Mouse (Mus musculus) embryonic fibroblast, embryonic 13.5 days (primary cell): ENCODE results near the gene Pgs1. TPM values are rescaled to one million over a fixed set of nuclear protein-coding genes. Genes with fewer than 3 reads are reported as not detected.

ENCODE experiments used
- H3K27ac ChIP-seq: 2 replicates; pipeline ENCODE4 v1.5.1; 2012; ENCODE audit warnings: low read length, control low read depth, inconsistent platforms; ENCODE audit not compliant: insufficient read depth
- H3K4me1 ChIP-seq: 2 replicates; pipeline ENCODE4 v1.6.1; 2011; ENCODE audit warnings: low read length; ENCODE audit not compliant: control insufficient read depth, insufficient read depth
- H3K4me3 ChIP-seq: 2 replicates; pipeline ENCODE4 v1.5.1; 2011; ENCODE audit warnings: mild to moderate bottlenecking, control low read depth, low read length; ENCODE audit not compliant: insufficient read depth
- CTCF ChIP-seq: IDR thresholded peaks from 2 replicates; pipeline ENCODE4 v1.5.1; 2011; ENCODE audit warnings: mild to moderate bottlenecking, control low read depth, low read length, moderate library complexity, borderline replicate concordance; ENCODE audit not compliant: insufficient read depth
- POLR2A ChIP-seq: IDR thresholded peaks from 2 replicates; pipeline ENCODE4 v1.6.1; 2011; ENCODE audit warnings: low read depth, mild to moderate bottlenecking, control low read depth, low read length, moderate library complexity
- polyA plus RNA-seq: library from polyadenylated mRNA; stranded (reverse); fragments of >200 nt; gene quantifications from 2 replicates; pipeline ENCODE4 v1.2.4, GENCODE M21; 2011; ENCODE audit warnings: low read depth; ENCODE audit not compliant: missing spikeins, insufficient read length

Gene Pgs1
- polyA plus RNA-seq, 1 experiment: 29.5 TPM

DNA sequence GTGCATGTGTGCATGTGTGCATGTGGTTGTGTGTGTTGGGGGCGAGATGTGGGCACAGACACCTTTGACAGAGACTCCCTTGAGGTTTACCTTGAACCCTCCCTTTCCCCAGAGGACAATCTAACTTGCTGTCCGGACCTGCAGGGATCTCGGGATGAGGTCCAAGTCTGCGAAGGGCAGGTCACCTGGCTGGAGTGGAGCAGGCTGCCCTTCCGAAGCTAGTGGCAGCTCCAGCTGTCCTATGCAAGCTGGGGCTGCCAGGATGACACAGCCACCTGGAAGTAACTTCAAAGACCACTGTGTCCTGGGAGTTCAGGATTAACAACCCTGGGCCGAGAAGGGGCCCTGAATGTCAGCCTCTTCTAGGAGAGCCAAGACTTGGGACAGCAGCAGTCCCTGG lies 34.7 kb upstream of the Pgs1 start:
- Histone ChIP-seq H3K4me3 (no peak overlapping the region), H3K4me1 (peaks cover 7% of the 10 kb centered on the region; the same call in 1 of the 2 replicates), H3K27ac (no peak overlapping the region)
- TF ChIP-seq POLR2A (no peak), CTCF (no peak)

DNA sequence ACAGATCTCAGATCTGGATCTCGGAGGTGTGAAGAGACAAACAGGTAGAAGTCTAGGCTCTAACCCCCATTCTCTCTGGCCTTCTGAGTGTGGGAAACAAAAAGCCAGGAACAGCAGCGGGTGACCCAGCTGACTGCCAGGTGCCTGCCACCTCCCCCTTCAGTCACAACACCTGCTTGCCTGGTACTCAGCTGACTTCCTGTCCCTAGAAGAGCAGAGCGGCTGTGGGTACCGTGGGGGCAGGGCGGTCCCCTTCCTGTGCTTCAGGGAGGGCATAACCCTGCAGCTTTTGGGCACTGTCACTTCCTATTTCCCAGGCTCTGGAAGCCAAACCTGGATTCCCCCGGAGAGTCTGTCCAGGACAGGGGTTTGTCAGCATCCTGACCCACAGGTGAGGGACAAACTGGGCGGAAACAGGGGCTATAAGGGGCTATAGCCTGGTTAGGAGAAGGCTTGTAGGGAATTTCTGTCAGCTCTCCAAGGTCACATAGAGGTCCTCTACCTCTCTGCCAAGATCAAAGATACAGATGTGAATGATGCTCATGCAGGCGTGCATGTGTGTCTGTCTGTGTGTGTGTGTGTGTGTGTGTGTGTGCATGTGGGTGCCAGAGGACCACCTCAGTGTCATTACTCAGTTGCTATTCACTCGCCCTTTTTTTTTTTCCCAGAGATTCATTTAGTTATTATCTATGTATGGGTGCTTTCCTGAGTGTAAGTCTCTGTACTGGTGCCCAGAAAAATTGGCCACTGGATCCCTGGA lies 33.7 kb upstream of the Pgs1 start:
- Histone ChIP-seq H3K4me3 (no peak overlapping the region), H3K27ac (no peak overlapping the region), H3K4me1 (peaks cover 7% of the 10 kb centered on the region; the same call in 1 of the 2 replicates)
- TF ChIP-seq CTCF (no peak), POLR2A (no peak)

DNA sequence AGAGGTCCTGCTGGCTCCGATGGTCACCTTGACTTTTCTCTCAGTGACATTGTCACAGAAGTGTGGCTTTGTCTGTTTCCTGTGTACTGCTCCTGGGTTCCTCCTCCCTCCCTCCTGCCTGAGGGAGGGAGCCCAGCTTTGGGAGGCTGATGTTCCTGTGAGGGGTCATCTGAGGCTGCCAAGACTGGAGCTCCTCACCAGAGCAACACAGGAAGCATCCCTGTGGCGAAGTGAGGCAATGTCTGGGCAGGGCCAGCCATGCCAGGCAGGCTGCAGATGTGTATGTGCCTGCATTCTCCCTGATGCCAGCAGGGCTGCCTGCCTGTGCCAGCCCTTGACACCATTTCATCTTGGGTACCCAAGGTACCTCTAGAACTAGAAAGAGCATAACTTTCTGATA lies 32.0 kb upstream of the Pgs1 start:
- no peak overlapping the region for H3K4me3 ChIP-seq
- no peak for TF ChIP-seq POLR2A
- no peak for TF ChIP-seq CTCF
- H3K27ac ChIP-seq: no peak overlapping the region
- peaks cover 7% of the 10 kb centered on the region; the same call in 1 of the 2 replicates for H3K4me1 ChIP-seq

DNA sequence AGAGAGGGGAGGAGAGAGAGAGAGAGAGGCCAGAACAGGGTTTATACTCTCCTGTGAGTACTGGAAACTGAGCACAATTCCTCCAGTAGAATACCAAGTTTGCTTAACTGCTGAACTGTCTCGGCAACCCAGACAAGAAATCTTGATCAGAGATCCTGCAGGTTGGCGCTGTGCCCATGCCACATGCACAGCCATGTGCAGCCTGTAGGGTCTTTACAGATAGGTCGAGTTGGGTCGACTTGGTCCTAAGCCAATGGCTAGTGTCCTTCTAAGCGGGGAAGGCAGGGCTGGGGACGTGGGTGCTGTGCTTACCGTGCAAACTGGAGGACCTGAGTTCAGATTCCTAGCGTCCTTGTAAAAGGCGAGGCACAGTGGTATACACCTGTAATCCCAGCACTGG lies 31.3 kb upstream of the Pgs1 start:
- Histone ChIP-seq H3K27ac (no peak overlapping the region), H3K4me3 (no peak overlapping the region), H3K4me1 (peaks cover 7% of the 10 kb centered on the region; the same call in 1 of the 2 replicates)
- TF ChIP-seq CTCF (no peak), POLR2A (no peak)

DNA sequence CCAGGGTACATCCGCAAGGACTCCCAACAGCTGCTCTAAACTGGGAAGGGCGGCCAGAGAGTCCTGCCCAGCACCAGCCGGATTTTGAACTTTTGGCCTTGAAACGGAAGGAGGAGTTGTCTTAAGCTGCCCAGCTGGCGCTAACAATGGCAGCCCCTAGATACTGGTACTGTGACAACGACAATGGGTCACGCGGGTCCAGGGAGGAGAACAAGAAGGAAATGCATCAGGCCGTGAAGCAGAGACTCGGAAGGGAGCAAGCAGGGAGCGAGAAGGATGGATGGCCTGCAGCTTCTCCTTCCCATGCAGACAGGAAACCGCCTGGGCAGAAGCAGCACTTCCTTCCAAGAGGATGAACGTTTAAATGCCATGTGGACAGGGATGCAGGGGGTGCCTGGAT lies 30.5 kb upstream of the Pgs1 start:
- Histone ChIP-seq H3K4me1 (peaks cover 4% of the 10 kb centered on the region; the same call in 1 of the 2 replicates), H3K4me3 (no peak overlapping the region), H3K27ac (no peak overlapping the region)
- TF ChIP-seq POLR2A (no peak), CTCF (no peak)

DNA sequence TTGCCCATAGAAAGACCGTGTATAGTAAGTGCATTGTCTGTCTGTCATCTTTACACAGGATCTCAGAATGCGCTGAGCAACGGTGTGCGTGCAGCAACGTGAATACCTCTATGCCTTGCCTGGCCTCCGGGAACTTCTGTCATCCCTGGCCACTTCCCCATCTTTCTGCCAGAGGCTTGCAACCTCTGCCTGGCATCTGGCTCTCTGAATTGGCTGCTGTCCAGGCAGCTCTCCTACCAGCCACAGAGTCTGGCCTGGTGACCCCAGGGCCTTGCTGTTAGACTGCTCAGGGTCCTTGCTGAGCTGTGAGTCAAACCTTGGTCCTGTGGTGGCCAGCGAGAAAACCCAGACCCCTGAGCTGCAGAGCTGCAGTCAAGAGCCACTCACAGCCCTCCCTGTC lies 27.9 kb upstream of the Pgs1 start:
- peaks cover 10% of the 10 kb centered on the region for H3K4me1 ChIP-seq
- H3K27ac ChIP-seq: no peak overlapping the region
- TF ChIP-seq CTCF (no peak), POLR2A (no peak)
- no peak overlapping the region for H3K4me3 ChIP-seq

DNA sequence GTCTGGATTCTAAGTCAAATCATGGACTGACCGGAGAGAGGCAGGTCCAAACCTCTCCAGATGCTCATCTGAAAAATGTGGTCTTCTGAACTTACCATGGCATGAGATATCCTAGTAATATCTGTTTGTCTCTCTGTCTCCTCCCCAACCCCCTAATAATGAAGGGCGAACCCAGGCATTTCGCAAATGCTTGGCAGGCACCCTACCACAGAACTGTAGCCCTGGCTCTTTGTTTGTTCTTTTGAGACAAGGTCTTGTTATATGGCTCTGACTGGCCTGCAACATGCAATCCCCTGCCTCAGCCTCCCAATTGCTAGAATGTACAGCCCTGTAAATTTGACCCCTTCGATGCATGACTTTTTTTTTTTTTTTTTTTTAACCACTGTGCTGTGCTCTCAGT lies 26.9 kb upstream of the Pgs1 start:
- Histone ChIP-seq H3K27ac (no peak overlapping the region), H3K4me1 (peaks cover 12% of the 10 kb centered on the region), H3K4me3 (no peak overlapping the region)
- no peak for TF ChIP-seq CTCF
- TF ChIP-seq POLR2A: no peak

DNA sequence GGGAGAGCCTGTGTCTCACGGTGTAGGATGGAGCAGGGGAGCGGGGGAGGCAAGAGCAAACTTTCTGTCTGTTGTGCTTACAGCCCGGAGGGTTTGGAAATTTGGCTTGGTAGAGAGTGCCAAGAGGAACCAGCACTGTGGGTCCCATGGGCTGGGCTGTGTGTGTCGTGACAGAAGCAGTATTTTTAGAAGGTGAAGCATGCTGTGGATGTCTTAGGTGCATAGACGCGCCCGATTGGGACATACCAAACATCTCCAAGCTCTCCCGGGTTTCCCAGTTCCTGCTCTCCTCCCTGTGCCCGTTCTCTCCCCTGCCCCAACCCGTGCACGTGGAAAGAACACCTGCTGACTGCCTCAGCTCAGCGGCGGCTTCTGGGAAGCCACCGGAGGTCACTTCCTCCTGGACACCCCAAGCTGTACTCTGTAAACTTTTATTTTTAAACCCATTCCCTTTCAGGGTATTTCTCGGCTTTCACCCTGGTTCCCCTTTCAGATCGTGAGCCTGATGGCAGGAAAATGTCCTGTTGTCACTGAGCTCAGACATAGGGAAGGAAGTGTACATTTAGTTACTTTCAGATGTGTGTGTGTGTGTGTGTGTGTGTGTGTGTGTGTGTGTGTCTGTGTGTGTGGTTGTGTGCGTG lies 26.2 kb upstream of the Pgs1 start:
- Histone ChIP-seq H3K27ac (no peak overlapping the region), H3K4me3 (no peak overlapping the region), H3K4me1 (peaks cover 18% of the 10 kb centered on the region)
- TF ChIP-seq CTCF (no peak), POLR2A (no peak)

DNA sequence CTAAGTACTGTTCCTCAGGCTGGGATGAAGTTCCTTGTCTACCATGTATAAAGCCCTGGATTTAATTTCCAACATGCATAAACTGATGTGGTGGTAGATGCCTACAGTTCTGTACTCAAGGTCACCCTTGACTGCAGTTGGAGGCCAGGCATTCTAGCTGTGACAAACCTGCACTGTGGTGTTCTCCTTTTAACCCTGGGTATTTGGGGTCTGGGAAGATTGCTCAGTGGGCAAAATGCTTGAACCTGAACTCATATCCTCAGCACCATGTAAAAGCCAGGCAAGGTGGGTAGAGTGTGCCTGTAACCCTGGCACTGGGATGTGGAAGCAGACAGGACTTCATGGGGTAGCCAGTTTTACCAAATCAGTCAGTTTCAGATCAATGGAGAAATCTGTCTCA lies 25.5 kb upstream of the Pgs1 start:
- Histone ChIP-seq H3K4me1 (peaks cover 26% of the 10 kb centered on the region), H3K4me3 (no peak overlapping the region), H3K27ac (no peak overlapping the region)
- TF ChIP-seq POLR2A (no peak), CTCF (no peak)
